Mouse (Mus musculus) C2C12 (cell line): Measurements from ENCODE around the gene Cpsf2. TPM values are rescaled to one million over a fixed set of nuclear protein-coding genes. Genes with fewer than 3 reads are reported as not detected.

Source experiments
- H3K27me3 ChIP-seq: one replicate; pipeline ENCODE4 v1.6.1; 2011; ENCODE audit not compliant: control insufficient read depth, insufficient read depth, insufficient read length
- H3K36me3 ChIP-seq: one replicate; pipeline ENCODE4 v1.6.1; 2011; ENCODE audit not compliant: control insufficient read depth, insufficient read depth
- H3K4me3 ChIP-seq: one replicate; pipeline ENCODE4 v1.5.1; 2011; ENCODE audit warnings: mild to moderate bottlenecking, control low read depth; ENCODE audit not compliant: poor library complexity, insufficient read depth, severe bottlenecking
- H3K79me2 ChIP-seq: one replicate; pipeline ENCODE4 v1.6.1; 2011; ENCODE audit not compliant: control insufficient read depth, insufficient read depth
- H3K79me3 ChIP-seq: one replicate; pipeline ENCODE4 v1.6.1; 2011; ENCODE audit warnings: low read depth, control low read depth
- H3ac ChIP-seq: one replicate; pipeline ENCODE3; 2011; ENCODE audit warnings: low read depth; ENCODE audit not compliant: control insufficient read depth, insufficient read length
- CEBPB ChIP-seq: IDR thresholded peaks from one replicate; pipeline ENCODE4 v1.6.1; 2011; ENCODE audit warnings: low read depth, mild to moderate bottlenecking, control low read depth, moderate library complexity
- FOSL1 ChIP-seq: IDR thresholded peaks from one replicate; pipeline ENCODE4 v1.8.0; 2011; ENCODE audit warnings: mild to moderate bottlenecking, low read length; ENCODE audit not compliant: poor library complexity, insufficient read depth, severe bottlenecking
- MAX ChIP-seq: IDR thresholded peaks from one replicate; pipeline ENCODE4 v1.6.1; 2011; ENCODE audit warnings: mild to moderate bottlenecking, control low read depth
- MYOG ChIP-seq: IDR thresholded peaks from one replicate; pipeline ENCODE4 v1.6.1; 2011; ENCODE audit not compliant: control insufficient read depth, insufficient read length; ENCODE audit errors: extremely low read depth
- polyA plus RNA-seq: library from polyadenylated mRNA; unstranded; fragments of >200 nt; fragmentation: generic; extraction: Trizol; gene quantifications from one replicate; pipeline ENCODE4 v1.2.1, GENCODE M21; 2012; ENCODE audit warnings: missing spikeins

Cpsf2 gene
- polyA plus RNA-seq, 1 experiment: 14.3 TPM

DNA sequence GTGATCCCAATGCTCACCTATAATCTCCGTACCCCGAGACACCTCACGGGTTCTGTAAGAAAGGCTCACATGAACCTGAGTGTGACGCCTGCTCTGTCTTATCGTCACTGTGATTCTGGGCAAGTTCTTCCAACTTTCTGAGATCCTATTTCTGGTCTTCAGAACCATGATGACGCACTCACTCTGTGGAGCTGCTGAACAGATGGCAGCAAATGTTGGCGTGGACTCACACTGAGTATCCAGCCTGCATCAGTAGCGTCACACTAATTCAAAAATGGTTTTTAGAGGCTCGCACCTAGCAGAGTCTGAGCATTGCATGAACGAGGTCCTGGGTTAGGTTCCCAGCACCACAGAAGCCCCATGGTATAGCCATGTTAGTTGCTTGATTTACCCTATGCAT lies 80.0 kb downstream of the Cpsf2 start:
- Histone ChIP-seq H3K36me3 (no peaks in the 10 kb centered on the region), H3K79me3 (no peaks in the 10 kb centered on the region), H3K27me3 (peaks cover 4% of the 10 kb centered on the region), H3K4me3 (no peak overlapping the region), H3K79me2 (no peaks in the 10 kb centered on the region), H3ac (no peak overlapping the region)
- TF ChIP-seq MAX (no peak), CEBPB (no peak), FOSL1 (no peak), MYOG (no peak)

Other genes with a start within 250 kb of the Cpsf2 start
- gene Fbln5, start 156.9 kb upstream of the Cpsf2 start, polyA plus RNA-seq: 4.8 TPM
- 2.4 TPM for gene Trip11, start 62.7 kb upstream of the Cpsf2 start, polyA plus RNA-seq
- gene Atxn3, start 17.7 kb upstream of the Cpsf2 start, polyA plus RNA-seq: 2.0 TPM
- gene Slc24a4, start 152.7 kb downstream of the Cpsf2 start, polyA plus RNA-seq: not detected